Mouse (Mus musculus): ENCODE results near the gene Runx1. TPM values are rescaled to one million over a fixed set of nuclear protein-coding genes. Genes with fewer than 3 reads are reported as not detected.

Runx1 gene
- polyA plus RNA-seq, 1 experiment from 2014 or later: 4.1 TPM

DNA sequence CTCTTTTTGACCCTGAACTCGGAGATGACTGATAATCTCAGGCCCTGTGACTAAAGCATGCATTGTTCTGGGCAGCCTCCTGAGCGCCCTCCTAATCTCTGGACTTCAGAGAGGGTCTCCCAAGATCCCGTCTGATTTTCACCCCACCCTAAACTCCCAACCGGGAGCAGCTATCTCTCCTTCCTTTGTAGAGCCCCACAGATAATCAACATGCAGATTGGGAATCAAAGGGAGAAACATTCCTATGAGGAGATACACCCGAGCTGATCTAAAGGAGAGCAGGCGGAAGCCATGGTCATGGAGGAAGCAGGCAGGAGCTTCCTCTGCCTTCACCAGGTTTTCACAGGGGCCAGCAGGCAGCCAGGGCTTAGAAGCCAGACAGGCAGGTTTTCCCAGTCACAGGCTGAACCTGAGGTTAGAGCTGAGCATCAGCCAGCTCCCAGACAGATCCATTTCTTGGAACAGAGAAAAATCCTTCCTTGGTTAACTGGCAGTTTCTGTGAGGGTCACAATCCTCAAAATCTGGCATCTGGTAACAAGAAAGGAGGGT lies 140.1 kb downstream of the Runx1 start:
- H3K36me3 ChIP-seq (ENCODE audit: control insufficient read depth, insufficient read depth): no peaks in the 10 kb centered on the region
- H3K27me3 ChIP-seq (ENCODE audit: control insufficient read depth, insufficient read depth, low read depth, low read length): no peaks in the 10 kb centered on the region
- no peak overlapping the region for H3K9ac ChIP-seq (ENCODE audit: low read depth, low read length)
- H3K9me3 ChIP-seq (replicated peaks; ENCODE audit: control insufficient read depth, low read length): no peaks in the 10 kb centered on the region
- H3K27ac ChIP-seq (ENCODE audit: low read length): no peak overlapping the region
- H3K4me3 ChIP-seq (ENCODE audit: low read depth, low read length): no peak overlapping the region
- 56% methylated on average over 6 of the region's 6 CpGs for WGBS (ENCODE audit: insufficient replicate concordance)
- no peak for ATAC-seq (ENCODE audit: low read depth)
- H3K4me1 ChIP-seq (ENCODE audit: control insufficient read depth, low read depth, low read length): no peaks in the 10 kb centered on the region
- H3K4me2 ChIP-seq (ENCODE audit: low read depth, low read length): no peak overlapping the region

DNA sequence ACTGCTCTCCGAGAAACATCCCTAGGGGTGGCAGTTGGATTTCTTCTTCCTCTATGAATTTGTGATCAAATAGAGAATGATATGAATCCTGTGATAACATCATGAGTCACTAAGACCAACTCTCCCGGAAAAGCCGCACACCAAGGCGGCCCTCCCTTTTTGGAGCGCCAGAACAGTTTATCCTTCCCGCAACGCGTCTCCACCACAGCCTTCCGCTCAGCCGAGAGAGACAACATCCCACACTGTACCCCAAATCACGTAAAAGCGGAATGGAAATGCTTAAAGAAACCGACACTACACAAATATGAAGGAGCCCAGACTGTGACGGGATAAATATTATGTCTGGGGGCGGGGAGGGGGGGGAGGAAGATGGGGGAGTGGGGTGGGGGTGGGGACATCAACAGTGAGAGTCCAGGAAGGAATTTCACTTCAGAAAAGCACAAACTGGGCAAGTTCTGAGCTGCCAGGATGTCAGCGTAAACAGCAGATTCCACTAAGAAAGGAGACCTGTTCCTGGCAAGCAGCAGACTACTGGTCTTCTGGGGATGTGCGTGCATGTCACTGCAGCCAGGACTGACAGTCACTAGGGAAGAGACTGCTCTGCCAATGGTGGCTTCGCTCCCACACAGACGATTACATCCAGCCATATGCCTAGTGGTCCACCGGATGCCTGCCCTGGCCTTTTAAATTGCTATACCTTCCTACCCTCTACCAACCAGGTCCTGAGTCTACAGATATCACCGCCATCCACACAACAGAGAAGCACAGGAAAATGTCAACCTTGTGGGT lies 141.3 kb downstream of the Runx1 start:
- H3K4me2 ChIP-seq (ENCODE audit: low read depth, low read length): no peak overlapping the region
- no peak overlapping the region for H3K27ac ChIP-seq (ENCODE audit: low read length)
- H3K4me3 ChIP-seq (ENCODE audit: low read depth, low read length): no peak overlapping the region
- no peak overlapping the region for H3K9ac ChIP-seq (ENCODE audit: low read depth, low read length)
- 76% methylated on average over 21 of the region's 21 CpGs for WGBS (ENCODE audit: insufficient replicate concordance)
- H3K27me3 ChIP-seq (ENCODE audit: control insufficient read depth, insufficient read depth, low read depth, low read length): no peaks in the 10 kb centered on the region
- H3K4me1 ChIP-seq (ENCODE audit: control insufficient read depth, low read depth, low read length): no peaks in the 10 kb centered on the region
- H3K9me3 ChIP-seq (replicated peaks; ENCODE audit: control insufficient read depth, low read length): no peaks in the 10 kb centered on the region
- no peak for ATAC-seq (ENCODE audit: low read depth)
- H3K36me3 ChIP-seq (ENCODE audit: control insufficient read depth, insufficient read depth): no peaks in the 10 kb centered on the region

DNA sequence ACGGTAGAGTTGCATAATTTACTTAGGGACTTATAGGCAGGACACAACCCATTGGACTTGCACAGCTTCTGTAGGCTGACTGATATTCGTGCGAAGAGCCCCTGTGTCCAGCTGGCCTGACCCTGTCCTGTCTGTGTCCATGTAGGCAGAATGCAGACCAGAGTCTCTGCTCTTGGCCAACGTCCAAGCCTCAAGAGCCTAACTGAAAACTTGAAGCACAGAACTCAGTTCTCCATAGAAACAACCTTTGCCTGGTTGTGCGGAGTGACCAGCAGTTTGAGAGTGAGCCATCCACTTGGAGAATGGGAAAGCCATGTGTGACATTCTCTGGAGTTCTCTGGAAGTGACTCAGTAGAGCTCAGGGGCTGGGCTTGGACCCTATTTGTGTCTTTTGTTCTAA lies 149.3 kb downstream of the Runx1 start:
- no peak overlapping the region for H3K9ac ChIP-seq (ENCODE audit: low read depth, low read length)
- H3K4me2 ChIP-seq (ENCODE audit: low read depth, low read length): no peak overlapping the region
- H3K27me3 ChIP-seq (ENCODE audit: control insufficient read depth, insufficient read depth, low read depth, low read length): no peaks in the 10 kb centered on the region
- H3K9me3 ChIP-seq (replicated peaks; ENCODE audit: control insufficient read depth, low read length): no peaks in the 10 kb centered on the region
- WGBS (ENCODE audit: insufficient replicate concordance): 71% methylated on average over 5 of the region's 5 CpGs
- no peak for ATAC-seq (ENCODE audit: low read depth)
- no peaks in the 10 kb centered on the region for H3K36me3 ChIP-seq (ENCODE audit: control insufficient read depth, insufficient read depth)
- no peak overlapping the region for H3K27ac ChIP-seq (ENCODE audit: low read length)
- H3K4me1 ChIP-seq (ENCODE audit: control insufficient read depth, low read depth, low read length): no peaks in the 10 kb centered on the region
- H3K4me3 ChIP-seq (ENCODE audit: low read depth, low read length): no peak overlapping the region

DNA sequence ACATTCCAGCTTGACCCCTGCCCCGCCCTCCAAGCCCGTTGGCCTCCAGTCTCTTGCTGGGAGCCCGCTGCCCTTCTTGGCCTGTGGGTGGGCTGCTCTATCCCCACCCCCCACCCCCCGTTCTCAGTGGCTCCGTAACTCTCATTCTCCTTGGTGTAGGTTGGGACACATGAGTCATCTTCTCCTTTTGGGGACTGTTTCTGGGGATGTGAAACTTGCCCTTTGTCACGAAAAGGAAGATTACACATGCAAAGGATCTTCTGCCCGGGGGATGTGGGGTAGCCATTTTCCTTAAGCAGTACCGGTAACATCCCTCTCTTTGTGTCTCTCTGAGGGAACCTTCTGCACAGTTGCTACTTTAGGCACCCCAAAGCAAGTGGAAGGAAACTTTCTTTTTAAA lies 150.3 kb downstream of the Runx1 start:
- Histone ChIP-seq H3K4me1 (ENCODE audit: control insufficient read depth, low read depth, low read length) (no peaks in the 10 kb centered on the region), H3K9me3 (replicated peaks; ENCODE audit: control insufficient read depth, low read length) (no peaks in the 10 kb centered on the region), H3K27me3 (ENCODE audit: control insufficient read depth, insufficient read depth, low read depth, low read length) (no peaks in the 10 kb centered on the region), H3K4me3 (ENCODE audit: low read depth, low read length) (no peak overlapping the region), H3K4me2 (ENCODE audit: low read depth, low read length) (no peak overlapping the region), H3K27ac (ENCODE audit: low read length) (no peak overlapping the region), H3K36me3 (ENCODE audit: control insufficient read depth, insufficient read depth) (no peaks in the 10 kb centered on the region), H3K9ac (ENCODE audit: low read depth, low read length) (no peak overlapping the region)
- 73% methylated on average over 8 of the region's 8 CpGs for WGBS (ENCODE audit: insufficient replicate concordance)
- ATAC-seq (ENCODE audit: low read depth): no peak

DNA sequence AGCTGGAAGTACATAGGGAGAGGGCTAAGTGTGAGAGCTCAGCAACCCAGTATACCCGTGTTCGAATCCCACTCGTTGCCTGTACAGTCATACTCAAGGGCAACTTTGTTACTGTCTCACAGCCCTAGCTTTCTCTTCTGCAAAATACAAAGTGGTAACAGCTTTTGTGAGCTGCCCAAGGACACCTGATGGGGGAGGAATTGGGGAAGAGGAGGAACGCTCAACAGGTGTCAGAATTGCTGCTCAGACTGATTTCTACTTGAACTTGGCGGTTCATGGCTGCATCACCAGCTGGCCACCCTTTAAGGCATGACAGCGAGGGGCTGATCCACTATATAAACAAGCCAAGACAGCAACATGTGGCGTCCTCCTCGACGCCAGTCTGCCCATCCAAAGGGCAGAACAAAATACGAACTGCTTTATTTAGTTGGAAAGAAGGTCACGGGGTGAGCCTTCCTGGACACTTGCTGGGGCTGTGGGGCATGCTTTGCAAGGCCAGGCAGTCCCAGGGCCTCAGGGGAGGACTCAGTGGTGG lies 151.0 kb downstream of the Runx1 start:
- Histone ChIP-seq H3K36me3 (ENCODE audit: control insufficient read depth, insufficient read depth) (no peaks in the 10 kb centered on the region), H3K4me2 (ENCODE audit: low read depth, low read length) (no peak overlapping the region), H3K27me3 (ENCODE audit: control insufficient read depth, insufficient read depth, low read depth, low read length) (no peaks in the 10 kb centered on the region), H3K9me3 (replicated peaks; ENCODE audit: control insufficient read depth, low read length) (no peaks in the 10 kb centered on the region), H3K27ac (ENCODE audit: low read length) (no peak overlapping the region), H3K4me3 (ENCODE audit: low read depth, low read length) (no peak overlapping the region), H3K9ac (ENCODE audit: low read depth, low read length) (no peak overlapping the region), H3K4me1 (ENCODE audit: control insufficient read depth, low read depth, low read length) (no peaks in the 10 kb centered on the region)
- no peak for ATAC-seq (ENCODE audit: low read depth)
- 70% methylated on average over 11 of the region's 11 CpGs for WGBS (ENCODE audit: insufficient replicate concordance)

DNA sequence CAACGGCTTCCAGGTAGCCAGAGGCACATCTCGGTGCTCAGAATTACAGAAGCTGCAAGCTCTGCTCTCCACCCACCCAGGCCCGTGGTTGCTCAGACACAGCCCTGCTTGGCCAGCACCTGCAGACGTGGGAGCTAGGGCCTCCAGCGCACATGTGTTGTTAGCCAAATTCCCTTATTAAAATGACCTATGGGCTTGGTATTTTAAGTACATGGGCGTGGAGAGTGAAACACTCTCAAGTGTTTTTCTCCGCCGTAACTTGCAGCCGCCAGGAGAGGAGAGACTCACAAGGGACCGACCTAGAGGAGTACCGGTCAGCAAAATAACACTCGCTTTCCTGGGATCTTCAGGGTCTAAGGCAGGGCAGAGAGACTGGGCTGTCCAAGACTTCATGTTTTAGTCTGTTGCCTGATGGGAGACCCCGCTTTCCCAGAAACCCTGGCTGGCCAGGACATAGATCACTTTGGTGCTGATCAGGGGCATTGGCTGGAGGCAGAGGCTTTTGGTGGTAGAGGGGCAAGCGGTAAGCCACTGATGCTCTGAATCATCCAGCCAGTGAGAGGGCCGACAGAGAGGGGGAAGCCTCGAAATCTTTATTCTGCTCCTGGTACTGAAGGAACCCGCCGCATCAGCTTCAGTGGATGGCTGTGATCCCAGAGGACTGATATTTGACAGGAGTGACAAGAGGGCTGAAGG lies 151.7 kb downstream of the Runx1 start:
- Histone ChIP-seq H3K27ac (ENCODE audit: low read length) (no peak overlapping the region), H3K4me1 (ENCODE audit: control insufficient read depth, low read depth, low read length) (no peaks in the 10 kb centered on the region), H3K9me3 (replicated peaks; ENCODE audit: control insufficient read depth, low read length) (no peaks in the 10 kb centered on the region), H3K4me3 (ENCODE audit: low read depth, low read length) (no peak overlapping the region), H3K9ac (ENCODE audit: low read depth, low read length) (no peak overlapping the region), H3K36me3 (ENCODE audit: control insufficient read depth, insufficient read depth) (no peaks in the 10 kb centered on the region), H3K27me3 (ENCODE audit: control insufficient read depth, insufficient read depth, low read depth, low read length) (no peaks in the 10 kb centered on the region), H3K4me2 (ENCODE audit: low read depth, low read length) (no peak overlapping the region)
- WGBS (ENCODE audit: insufficient replicate concordance): 83% methylated on average over 18 of the region's 18 CpGs
- no peak for ATAC-seq (ENCODE audit: low read depth)

DNA sequence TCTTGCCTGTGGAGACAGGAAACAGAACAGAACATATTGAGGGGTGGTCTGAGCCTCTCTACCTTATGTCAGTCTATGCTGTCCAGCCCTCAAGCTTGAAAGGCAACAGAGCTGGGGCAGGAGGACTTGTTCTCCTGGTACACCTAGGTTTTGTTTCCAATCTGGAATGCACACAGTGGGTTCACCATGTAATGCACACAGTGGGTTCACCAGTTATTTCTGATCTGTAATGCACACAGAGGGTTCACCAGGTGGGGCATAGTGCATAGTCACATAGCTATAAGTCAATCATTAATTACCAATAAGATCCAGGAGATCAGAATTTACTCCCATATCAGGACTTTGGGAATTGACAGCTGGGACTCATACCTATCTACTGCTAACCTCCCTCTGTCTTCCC lies 157.1 kb downstream of the Runx1 start:
- no peak overlapping the region for H3K4me2 ChIP-seq (ENCODE audit: low read depth, low read length)
- no peak overlapping the region for H3K9ac ChIP-seq (ENCODE audit: low read depth, low read length)
- H3K4me3 ChIP-seq (ENCODE audit: low read depth, low read length): no peak overlapping the region
- no peaks in the 10 kb centered on the region for H3K9me3 ChIP-seq (replicated peaks; ENCODE audit: control insufficient read depth, low read length)
- H3K27me3 ChIP-seq (ENCODE audit: control insufficient read depth, insufficient read depth, low read depth, low read length): no peaks in the 10 kb centered on the region
- no peak for ATAC-seq (ENCODE audit: low read depth)
- no peaks in the 10 kb centered on the region; the same call in none of the 2 replicates for H3K36me3 ChIP-seq (ENCODE audit: control insufficient read depth, insufficient read depth)
- no peak overlapping the region for H3K27ac ChIP-seq (ENCODE audit: low read length)
- H3K4me1 ChIP-seq (ENCODE audit: control insufficient read depth, low read depth, low read length): no peaks in the 10 kb centered on the region

DNA sequence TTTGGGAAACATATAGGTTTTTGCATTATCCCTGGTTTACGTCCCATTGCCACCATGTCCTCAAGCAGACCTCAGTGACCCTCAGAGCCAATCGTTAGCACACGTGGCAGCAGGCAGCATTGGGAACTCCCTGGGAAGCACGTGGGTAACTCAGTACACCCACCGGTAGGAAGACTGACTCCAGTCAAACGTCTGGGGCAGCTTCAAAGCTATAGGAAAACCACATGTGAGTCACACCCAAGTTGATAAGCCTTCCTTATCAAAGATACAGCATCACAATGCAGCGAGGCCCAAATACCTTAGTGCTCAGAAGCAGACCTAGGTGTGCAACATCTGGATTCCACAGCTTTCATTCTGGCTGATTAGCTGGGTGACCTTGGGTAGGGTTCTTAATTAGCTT lies 164.2 kb downstream of the Runx1 start:
- H3K9ac ChIP-seq (ENCODE audit: low read depth, low read length): no peak overlapping the region
- H3K9me3 ChIP-seq (replicated peaks; ENCODE audit: control insufficient read depth, low read length): no peaks in the 10 kb centered on the region
- H3K27ac ChIP-seq (ENCODE audit: low read length): no peak overlapping the region
- H3K4me3 ChIP-seq (ENCODE audit: low read depth, low read length): no peak overlapping the region
- no peaks in the 10 kb centered on the region; the same call in 1 of the 2 replicates for H3K36me3 ChIP-seq (ENCODE audit: control insufficient read depth, insufficient read depth)
- WGBS (ENCODE audit: insufficient replicate concordance): 37% methylated on average over 7 of the region's 7 CpGs
- ATAC-seq (ENCODE audit: low read depth): no peak
- H3K27me3 ChIP-seq (ENCODE audit: control insufficient read depth, insufficient read depth, low read depth, low read length): no peaks in the 10 kb centered on the region
- no peaks in the 10 kb centered on the region; the same call in 1 of the 2 replicates for H3K4me1 ChIP-seq (ENCODE audit: control insufficient read depth, low read depth, low read length)
- H3K4me2 ChIP-seq (ENCODE audit: low read depth, low read length): no peak overlapping the region

DNA sequence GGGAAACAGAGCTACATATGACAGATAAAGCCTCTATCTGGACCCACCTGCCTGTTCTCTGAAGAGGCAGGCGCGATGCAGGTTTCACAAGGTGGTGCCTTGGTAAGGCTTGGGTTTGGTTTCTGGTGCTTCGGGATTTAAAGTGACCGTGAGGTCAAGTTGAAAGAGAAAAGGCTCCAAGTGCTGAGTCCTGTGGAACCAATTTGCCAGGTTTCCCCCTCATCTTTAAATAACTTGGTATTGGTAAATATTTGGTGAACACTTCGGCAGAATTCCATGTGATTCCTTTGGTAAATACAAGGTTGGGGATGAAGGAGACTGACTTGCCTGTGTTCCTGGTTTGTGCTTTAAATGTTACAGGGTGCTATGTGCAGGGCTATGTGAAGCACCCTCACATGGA lies 169.2 kb downstream of the Runx1 start:
- H3K9ac ChIP-seq (ENCODE audit: low read depth, low read length): no peak overlapping the region
- 74% methylated on average over 5 of the region's 5 CpGs for WGBS (ENCODE audit: insufficient replicate concordance)
- no peak for ATAC-seq (ENCODE audit: low read depth)
- no peaks in the 10 kb centered on the region for H3K27me3 ChIP-seq (ENCODE audit: control insufficient read depth, insufficient read depth, low read depth, low read length)
- H3K4me2 ChIP-seq (ENCODE audit: low read depth, low read length): no peak overlapping the region
- no peak overlapping the region for H3K4me3 ChIP-seq (ENCODE audit: low read depth, low read length)
- no peaks in the 10 kb centered on the region; the same call in 1 of the 2 replicates for H3K4me1 ChIP-seq (ENCODE audit: control insufficient read depth, low read depth, low read length)
- H3K9me3 ChIP-seq (replicated peaks; ENCODE audit: control insufficient read depth, low read length): no peaks in the 10 kb centered on the region
- no peaks in the 10 kb centered on the region; the same call in 1 of the 2 replicates for H3K36me3 ChIP-seq (ENCODE audit: control insufficient read depth, insufficient read depth)
- no peak overlapping the region for H3K27ac ChIP-seq (ENCODE audit: low read length)

Data from liver, embryonic 16.5 days (tissue).